Mouse (Mus musculus): ENCODE results near the gene Gm364.

The Gm364 gene

GRCm38 (mm10) chrX:57408769-57409168 lies at the start of gene Gm364:
Gm364 (plus strand) TSS chrX:57409154.
- DNase-seq (ENCODE audit: inconsistent ontology term) = no peak

- DNase-seq (ENCODE audit: inconsistent ontology term) = no peak
Measured at GRCm38 (mm10) chrX:57359316-57359715, 49.6 kb upstream of the Gm364 start.

DNA sequence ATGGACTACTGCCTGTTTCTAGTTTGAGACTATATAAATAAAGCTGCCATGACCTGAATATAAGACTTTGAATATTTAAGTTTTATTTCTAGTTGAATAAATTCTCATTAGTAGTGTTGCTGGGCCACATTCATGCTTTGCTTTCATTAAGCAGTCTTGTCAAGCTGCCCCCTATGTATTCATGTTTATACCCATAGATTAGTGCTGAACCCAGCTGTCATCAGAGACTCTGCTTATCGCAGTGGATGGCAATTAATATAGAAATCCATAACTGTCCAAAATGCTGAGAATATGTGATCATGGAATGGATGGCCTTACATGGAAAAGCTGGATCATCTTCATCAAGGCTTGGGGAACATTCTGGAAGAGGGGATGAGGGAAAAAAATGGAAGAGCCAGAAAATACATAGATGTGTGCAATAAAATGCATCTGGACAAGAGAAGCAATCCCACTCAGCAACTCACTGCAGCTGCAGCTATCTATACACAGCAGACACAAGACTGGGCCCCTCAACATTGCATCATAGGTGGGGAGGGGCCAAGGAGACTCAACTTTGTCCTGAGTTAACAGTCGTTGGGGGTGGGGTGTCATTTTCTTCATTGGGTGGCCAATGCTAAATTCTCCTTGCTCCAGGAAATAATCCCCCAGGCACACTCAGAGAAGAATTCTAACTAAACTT lies 43.9 kb upstream of the Gm364 start:
- DNase-seq (ENCODE audit: inconsistent ontology term) = no peak

GRCm38 (mm10) chrX:57372965-57373364 lies 36.0 kb upstream of the Gm364 start:
- no peak for DNase-seq (ENCODE audit: inconsistent ontology term)

DNA sequence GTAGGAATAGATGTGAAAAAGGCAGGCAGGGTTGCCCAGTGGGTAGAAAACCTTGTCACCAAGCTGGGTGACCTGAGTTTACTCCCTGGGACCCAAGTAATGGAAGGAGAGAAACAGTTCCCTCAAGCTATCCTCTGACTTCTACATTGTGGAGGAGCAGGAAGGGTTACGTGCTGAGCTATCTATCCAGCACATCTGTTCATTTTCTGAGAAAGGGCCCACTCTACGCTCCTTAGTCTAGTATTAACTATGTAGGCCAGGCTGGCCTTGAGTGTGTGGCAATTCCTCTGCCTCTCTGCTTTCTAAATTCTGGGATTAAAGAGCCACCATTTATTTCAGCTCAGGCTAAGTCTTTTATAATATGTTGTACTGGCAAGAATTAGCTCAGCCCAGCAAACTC lies 35.4 kb upstream of the Gm364 start:
- no peak for DNase-seq (ENCODE audit: inconsistent ontology term)

DNA sequence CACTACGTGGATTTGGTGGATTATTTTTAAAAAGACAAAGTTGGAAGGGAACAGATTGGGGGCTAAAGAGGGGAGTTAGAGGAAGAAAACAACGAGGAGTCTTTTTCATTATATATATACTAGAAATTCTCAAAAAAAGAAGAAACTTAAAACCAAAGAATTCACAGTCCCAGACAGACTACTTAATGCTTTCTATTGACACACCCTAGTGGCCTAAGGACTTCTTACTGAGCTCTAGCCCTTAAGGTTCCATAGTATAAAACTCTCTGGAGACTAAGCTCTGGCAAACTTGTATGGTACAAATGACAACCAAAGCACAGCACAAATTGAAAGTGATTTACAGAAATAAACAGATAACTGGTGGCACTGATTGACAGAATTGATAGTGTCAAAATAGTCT lies 34.9 kb upstream of the Gm364 start:
- no peak for DNase-seq (ENCODE audit: inconsistent ontology term)

DNA sequence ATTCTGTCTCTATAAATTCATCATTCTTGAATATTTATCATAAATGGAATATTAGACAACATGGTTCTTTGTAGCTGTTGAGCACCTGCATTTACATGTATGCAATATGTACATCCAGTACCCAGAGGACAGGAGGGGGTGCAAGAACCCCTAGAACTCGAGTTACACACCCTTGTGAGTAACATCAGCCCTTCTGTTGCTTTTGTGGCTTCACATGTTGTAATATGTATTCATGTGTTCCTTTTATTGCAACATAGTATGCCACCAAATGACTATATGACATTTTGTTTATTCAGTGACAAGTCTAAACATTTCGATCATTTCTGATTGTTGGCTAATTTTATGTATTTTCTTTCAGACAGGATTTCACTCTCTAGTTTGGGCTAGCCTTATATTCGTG lies 31.9 kb upstream of the Gm364 start:
- DNase-seq (ENCODE audit: inconsistent ontology term) = no peak

DNA sequence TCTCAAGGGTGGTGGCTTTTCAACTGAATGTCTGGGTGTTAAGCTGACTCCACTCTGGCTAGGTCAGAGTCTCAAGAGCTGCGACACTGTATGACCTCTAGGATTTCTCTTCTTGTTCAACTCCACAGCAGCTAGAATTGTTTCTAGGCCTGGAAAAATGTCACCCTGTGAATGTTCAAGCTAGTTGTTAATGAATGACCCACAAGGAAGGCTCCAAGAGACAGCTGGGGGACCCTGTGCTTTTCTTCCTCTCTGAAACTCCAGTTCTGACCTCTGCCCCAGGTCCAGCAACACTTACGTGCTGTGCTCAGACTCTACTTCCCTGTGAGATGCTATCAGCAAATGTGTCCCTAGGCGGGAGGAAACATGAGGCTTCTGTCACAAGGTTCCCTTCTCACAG lies 30.4 kb upstream of the Gm364 start:
- DNase-seq (ENCODE audit: inconsistent ontology term) = no peak

DNA sequence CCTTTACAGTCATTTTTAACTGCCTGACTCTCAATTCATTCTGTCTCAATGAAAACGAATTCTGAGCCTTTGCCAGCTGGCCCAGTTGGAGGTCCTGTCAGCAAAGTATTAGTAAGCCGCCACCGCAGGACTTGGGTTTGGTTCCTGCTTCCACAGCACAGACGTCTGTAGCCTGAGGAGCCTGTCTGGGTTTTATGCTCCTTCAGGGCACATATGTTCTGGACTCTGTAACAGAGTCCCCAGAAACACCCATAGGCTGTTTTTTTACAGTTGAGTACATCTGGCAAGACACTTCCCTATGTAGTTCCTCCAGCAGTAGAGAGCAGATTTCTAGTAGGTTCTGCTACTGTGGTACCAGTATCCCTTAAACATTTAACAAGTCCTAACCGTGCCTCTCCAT lies 28.0 kb upstream of the Gm364 start:
- DNase-seq (ENCODE audit: inconsistent ontology term) = peak; percentile 2

- peak; percentile 91 for DNase-seq (ENCODE audit: inconsistent ontology term)
Measured at GRCm38 (mm10) chrX:57392367-57393246, 16.3 kb upstream of the Gm364 start, which contains the start of gene Rbmx. Rbmx (minus strand) TSS chrX:57393036.

GRCm38 (mm10) chrX:57393412-57393811 lies 15.5 kb upstream of the Gm364 start:
- DNase-seq (ENCODE audit: inconsistent ontology term) = peak; percentile 36

DNA sequence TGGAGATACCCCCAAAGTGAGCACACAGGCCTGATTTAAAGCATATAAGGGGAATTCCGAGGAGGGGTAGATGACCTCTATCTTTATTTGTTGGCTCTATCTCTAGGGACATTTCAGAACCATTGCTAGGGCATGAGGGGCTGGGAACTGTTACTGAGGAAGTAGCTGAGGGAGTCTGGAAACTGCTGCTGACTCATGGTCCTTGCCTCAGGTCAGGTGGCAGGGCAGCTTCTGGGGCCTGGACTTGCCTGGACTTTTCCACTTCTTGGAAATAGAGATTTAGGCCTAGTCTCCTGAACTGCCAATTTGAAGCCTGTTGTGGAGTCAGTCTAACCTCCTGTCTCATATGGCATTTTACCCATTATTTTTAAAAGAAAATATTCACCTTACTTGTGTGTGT lies 7.6 kb upstream of the Gm364 start:
- no peak for DNase-seq (ENCODE audit: inconsistent ontology term)

DNA sequence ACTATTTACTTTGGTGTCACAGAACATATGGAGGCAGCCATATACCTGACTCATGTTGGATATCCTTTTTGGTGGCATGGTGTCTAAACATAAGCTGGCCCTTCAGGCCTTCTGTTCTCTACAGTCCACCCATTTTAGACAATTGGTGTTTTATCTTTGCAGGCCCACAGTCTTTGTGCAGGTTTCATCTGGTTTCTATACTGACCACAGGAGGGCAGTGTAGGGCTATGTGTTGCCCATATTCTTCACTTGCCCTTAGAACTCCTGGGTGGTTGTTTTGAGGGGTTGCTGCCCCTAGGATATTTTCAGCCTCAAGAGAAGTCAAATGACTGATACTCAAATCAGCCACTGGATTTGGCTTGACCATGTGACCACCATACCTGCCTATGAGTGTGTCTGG lies 5.3 kb upstream of the Gm364 start:
- no peak for DNase-seq (ENCODE audit: inconsistent ontology term)

DNA sequence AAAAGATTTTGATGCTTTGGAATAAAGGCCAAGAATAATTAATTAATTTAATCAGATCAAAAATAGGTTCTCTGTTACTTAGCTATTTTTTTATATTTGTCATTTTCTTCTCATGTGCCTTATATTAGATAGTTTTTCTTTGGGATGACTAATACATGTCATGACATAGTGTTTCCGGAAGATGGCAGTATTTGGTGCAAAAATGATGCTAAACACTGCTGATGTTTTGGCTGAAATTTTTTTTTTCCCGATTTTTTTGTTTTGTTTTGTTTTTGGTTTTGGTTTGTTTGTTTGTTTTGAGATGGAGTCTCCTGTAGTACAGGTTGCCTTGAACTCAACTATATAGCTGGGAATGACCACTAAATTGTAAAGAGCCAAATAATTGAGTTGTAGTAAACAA lies 22.7 kb downstream of the Gm364 start:
- peak; percentile 2 for DNase-seq (ENCODE audit: inconsistent ontology term)

GRCm38 (mm10) chrX:57433897-57434296 lies 24.9 kb downstream of the Gm364 start:
- DNase-seq (ENCODE audit: inconsistent ontology term) = no peak

DNA sequence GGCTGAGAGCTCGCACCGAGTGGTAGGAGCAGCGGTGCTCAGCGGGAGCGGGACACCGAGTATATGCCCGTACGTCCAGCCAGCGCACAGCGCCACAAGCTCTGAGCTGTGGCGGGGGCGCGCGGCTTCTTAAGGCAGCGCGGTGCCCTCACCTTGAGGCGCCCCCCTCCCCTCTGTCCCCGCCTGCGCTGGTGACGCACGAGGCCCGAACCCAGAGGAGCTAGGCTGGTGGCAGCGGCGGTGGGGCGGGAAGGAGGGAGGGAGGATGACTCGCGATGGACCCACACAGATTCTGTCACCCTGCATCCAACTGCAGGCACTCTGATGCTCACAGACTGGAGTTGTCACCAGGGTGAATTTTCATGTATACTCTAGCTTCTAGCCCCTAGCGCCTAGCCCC lies 94.7 kb downstream of the Gm364 start, which contains the start of gene Gpr101:
TSS of gene Gpr101 (minus strand) at position 124 of the 400 bp plus-strand sequence.
- DNase-seq (ENCODE audit: inconsistent ontology term) = peak; percentile 27

- no peak for DNase-seq (ENCODE audit: inconsistent ontology term)
Measured at GRCm38 (mm10) chrX:57506247-57506646, 97.3 kb downstream of the Gm364 start.

DNA sequence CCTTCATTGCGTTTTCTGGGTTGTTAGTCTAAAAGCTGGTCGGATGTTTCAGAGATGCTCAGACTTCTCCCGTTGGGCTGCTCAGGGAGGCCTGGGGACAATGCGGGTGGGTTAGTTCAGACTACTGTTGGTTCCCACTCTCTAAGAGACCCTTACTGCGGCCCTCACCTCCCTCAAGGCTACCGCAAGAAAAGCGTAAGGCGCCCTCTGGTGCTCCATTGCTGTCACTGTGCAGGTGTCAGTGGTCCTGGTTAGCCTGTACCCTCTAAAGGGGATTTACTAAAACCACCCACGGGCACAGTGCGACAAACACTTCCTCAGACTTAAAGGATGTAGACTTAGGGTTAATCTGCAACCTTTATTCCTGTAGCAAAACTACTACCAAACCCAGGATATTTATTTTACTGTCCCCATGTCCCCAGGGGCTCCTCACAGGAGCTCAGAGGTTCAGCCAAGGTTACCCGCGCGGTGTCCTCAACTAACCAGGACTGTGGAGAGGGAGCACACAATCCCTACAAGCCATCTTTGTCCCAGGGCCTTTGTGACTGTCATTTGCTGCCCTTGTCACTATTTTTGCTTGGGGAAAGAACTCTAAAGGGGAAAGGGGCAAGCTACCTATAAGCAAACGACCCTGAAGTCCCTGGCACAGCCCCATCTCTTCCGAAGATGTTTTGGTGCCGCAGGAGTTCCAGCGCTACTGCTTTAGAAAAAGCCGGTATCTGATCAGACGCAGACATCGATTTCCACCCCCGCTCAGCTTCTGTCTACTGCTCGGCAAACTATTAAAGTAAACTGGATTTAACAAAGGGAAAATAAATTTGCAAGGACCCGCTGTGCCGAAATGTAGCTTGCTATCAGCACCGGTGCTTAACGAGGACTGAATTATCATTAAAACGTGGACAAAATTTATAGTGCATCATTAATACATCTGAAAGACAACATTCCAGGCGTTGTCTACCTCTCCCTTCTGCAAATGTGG lies 112.5 kb downstream of the Gm364 start:
- DNase-seq (ENCODE audit: inconsistent ontology term) = no peak

Data from Muller cell, postnatal 12 days (primary cell).